Mouse (Mus musculus) kidney, adult 2 months (tissue): ENCODE measurements around the gene Tbc1d4.

Experiments
- CTCF ChIP-seq: fragments of 200-500 bp; conservative IDR thresholded peaks from 2 replicates; pipeline ENCODE4 v1.5.1; 2011; ENCODE audit warnings: low read depth, mild to moderate bottlenecking, control low read depth, low read length, moderate library complexity, mixed read lengths; ENCODE audit not compliant: insufficient read depth, insufficient read length
- POLR2A ChIP-seq: fragments of 200-500 bp; IDR thresholded peaks from one replicate; pipeline ENCODE4 v1.6.1; 2011; ENCODE audit warnings: low read depth, low read length, control low read depth

- TF ChIP-seq POLR2A (no peak), CTCF (no peak)
Observed at GRCm38 (mm10) chr14:101529194-101529593, 79.8 kb downstream of the Tbc1d4 start.
